Mouse (Mus musculus): Measurements from ENCODE around the gene C2cd4a. TPM values are rescaled to one million over a fixed set of nuclear protein-coding genes. Genes with fewer than 3 reads are reported as not detected.

The C2cd4a gene
- polyA plus RNA-seq, 1 experiment from 2014 or later, result 0.27 TPM

DNA sequence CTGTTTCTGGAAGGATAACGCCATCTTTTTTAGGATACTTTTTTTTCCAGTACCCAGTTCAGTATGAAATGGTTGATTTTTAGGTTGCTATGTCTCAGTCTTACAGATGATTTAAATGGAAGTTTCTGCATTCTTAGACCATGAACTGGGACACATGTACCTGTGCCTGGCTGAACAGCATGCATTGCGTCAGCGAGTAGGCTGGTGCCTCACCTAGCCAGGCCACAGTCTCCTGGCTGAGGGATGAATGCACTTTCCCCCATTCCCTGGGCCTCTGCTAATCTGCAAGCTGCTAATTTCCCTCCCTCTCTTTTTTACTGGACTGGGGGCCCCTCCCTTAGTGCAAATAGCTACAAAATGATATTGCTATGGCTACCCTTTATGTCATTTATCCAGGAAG is 17.7 kb upstream of the C2cd4a start:
- WGBS, result 95% methylated on average over 3 of the region's 3 CpGs
- Histone ChIP-seq H3K9me3 (no peaks in the 10 kb centered on the region), H3K9ac (no peak overlapping the region), H3K36me3 (replicated peaks) (peaks cover 3% of the 10 kb centered on the region; the same call in 1 of the 2 replicates), H3K4me2 (no peak overlapping the region), H3K4me3 (no peak overlapping the region), H3K27me3 (replicated peaks) (no peaks in the 10 kb centered on the region), H3K27ac (no peak overlapping the region), H3K4me1 (no peaks in the 10 kb centered on the region)
- no peak for ATAC-seq (replicated peaks)

DNA sequence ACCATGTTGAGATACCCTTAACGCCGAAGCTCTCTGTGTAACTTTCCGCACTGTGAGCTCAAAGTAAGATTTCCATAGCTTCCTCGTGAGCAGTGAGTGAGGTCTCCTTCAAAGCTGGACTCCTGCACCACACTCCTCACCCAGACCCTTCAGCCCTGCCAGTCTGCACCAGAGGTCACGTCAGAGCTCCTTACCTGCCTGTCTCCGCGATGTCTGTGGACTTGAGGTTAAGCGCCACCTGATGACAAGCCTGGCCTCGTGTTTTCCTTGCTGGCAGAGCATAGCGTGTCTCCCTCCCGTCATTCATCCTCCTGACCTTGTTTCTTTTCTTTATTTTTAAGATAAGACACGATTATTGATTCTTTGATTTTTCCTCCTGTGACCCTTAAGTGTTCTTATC is 17.3 kb upstream of the C2cd4a start:
- H3K27ac ChIP-seq, result no peak overlapping the region
- H3K27me3 ChIP-seq (replicated peaks), result no peaks in the 10 kb centered on the region
- no peak overlapping the region for H3K4me2 ChIP-seq
- no peak overlapping the region for H3K9ac ChIP-seq
- H3K9me3 ChIP-seq, result no peaks in the 10 kb centered on the region
- H3K4me1 ChIP-seq, result no peaks in the 10 kb centered on the region
- no peak overlapping the region for H3K4me3 ChIP-seq
- no peaks in the 10 kb centered on the region for H3K36me3 ChIP-seq (replicated peaks)
- ATAC-seq (replicated peaks), result no peak
- 86% methylated on average over 12 of the region's 12 CpGs for WGBS

DNA sequence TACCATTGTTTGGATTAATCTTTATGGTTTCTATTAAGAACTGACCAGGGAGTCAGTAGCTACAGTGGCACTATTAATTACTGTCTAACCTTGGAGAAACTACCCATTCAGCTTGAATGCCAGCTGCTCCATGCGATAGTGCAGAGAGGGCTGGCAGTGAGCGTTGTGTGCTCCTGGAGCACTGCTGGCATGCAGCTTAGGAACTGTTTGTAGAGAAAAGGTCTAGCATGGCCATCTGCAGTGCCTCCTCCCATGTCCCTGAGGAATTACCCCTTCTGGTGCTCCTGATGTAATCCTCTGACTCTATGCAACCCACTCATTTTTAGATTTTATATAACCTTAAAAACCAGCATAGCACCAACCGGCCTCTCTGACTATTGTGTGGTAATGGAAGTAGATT is 15.5 kb upstream of the C2cd4a start:
- ATAC-seq (replicated peaks), result no peak
- no peaks in the 10 kb centered on the region for H3K36me3 ChIP-seq (replicated peaks)
- H3K27ac ChIP-seq, result no peak overlapping the region
- no peaks in the 10 kb centered on the region for H3K27me3 ChIP-seq (replicated peaks)
- no peaks in the 10 kb centered on the region for H3K4me1 ChIP-seq
- H3K9me3 ChIP-seq, result no peaks in the 10 kb centered on the region
- no peak overlapping the region for H3K9ac ChIP-seq
- no peak overlapping the region for H3K4me3 ChIP-seq
- H3K4me2 ChIP-seq, result no peak overlapping the region
- WGBS, result 86% methylated on average over 3 of the region's 3 CpGs

DNA sequence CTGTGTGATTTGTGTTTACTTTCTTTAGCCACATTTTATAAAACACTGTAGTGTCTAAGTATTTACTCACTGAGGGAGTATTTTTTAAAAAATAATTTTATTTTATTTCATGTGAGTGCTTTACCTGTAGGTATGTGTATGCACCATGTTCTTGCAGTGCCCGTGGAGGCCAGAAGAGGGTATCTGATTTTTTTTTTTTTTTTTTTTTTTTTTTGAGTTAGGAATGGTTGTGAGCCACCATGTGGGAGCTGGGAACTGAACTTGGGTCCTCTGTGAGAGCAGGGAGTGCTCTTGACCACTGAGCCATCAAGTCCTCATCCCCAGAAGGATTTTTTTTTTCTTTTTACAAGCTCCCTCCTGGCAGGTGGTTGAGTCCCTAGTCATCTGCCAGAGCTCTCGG is 14.0 kb upstream of the C2cd4a start:
- Histone ChIP-seq H3K4me2 (no peak overlapping the region), H3K36me3 (replicated peaks) (no peaks in the 10 kb centered on the region), H3K4me3 (no peak overlapping the region), H3K27ac (no peak overlapping the region), H3K9ac (no peak overlapping the region), H3K4me1 (peaks cover 2% of the 10 kb centered on the region; the same call in 1 of the 2 replicates), H3K27me3 (replicated peaks) (no peaks in the 10 kb centered on the region), H3K9me3 (no peaks in the 10 kb centered on the region)
- no peak for ATAC-seq (replicated peaks)
- 94% methylated on average over 2 of the region's 2 CpGs for WGBS

DNA sequence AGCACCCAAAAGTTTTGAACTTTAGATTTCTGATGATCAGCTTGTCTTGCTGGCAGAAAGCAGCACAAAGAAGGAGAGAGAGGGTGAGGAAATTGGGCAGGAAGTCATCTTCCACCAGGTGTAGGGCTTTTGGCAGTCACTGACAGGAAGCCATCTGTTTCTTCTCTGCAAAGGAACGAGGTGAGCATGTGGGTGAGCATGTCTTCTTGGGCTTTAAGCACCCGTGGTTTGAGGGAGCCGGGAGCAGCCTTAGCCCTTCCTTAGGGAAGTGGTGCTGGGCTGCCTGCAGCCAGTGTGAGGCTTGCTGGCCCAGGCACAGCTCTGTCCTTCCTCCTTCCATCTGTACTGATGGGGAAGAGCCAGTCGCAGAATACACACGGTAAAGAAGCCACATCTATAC is 13.5 kb upstream of the C2cd4a start:
- Histone ChIP-seq H3K4me3 (no peak overlapping the region), H3K36me3 (replicated peaks) (no peaks in the 10 kb centered on the region), H3K4me1 (peaks cover 6% of the 10 kb centered on the region; the same call in 1 of the 2 replicates), H3K4me2 (no peak overlapping the region), H3K9me3 (no peaks in the 10 kb centered on the region), H3K27me3 (replicated peaks) (no peaks in the 10 kb centered on the region), H3K9ac (no peak overlapping the region), H3K27ac (no peak overlapping the region)
- no peak for ATAC-seq (replicated peaks)
- 93% methylated on average over 5 of the region's 5 CpGs for WGBS

DNA sequence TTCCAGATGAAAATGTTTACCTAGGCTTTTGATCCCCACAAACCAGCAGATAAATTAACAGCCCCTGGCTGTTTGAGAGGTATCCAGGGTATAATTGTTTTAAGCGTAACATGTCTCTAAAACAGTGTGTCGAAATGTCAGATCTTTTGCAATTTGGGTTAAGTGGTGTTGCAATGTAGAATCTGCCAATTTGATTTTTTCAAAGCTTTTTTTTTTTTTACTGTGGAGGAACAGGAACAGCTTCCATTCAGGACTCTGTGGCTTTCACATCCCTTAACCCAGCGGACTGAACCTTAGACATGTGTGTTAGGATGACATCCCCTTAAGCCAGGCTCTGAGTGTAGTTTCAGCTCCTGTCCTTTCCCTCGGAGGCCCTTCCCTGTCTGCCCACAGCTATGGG is 12.9 kb upstream of the C2cd4a start:
- no peaks in the 10 kb centered on the region for H3K27me3 ChIP-seq (replicated peaks)
- WGBS, result 85% methylated on average over 4 of the region's 4 CpGs

DNA sequence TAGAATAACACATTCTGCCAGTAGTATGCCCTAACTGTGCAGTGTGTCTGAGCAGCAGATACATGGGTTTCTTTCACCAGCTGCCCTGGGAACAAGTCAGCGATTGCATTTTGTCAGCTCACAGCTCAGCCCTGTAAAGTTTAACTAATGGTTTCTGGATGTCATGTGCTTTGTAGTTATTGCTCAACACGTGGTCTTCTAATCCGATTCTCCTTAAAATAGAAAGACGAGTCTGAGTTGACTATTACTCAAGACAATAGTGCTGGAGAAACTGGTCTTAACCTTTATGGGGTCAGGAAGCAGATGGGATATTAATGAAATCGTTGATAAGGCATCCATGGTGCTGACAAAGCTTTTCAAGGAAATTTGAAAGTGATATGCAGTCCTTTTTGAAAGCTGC is 10.7 kb upstream of the C2cd4a start:
- H3K4me3 ChIP-seq, result no peak overlapping the region
- WGBS, result 82% methylated on average over 5 of the region's 5 CpGs
- no peaks in the 10 kb centered on the region for H3K36me3 ChIP-seq (replicated peaks)
- ATAC-seq (replicated peaks), result no peak
- H3K9ac ChIP-seq, result no peak overlapping the region
- H3K27ac ChIP-seq, result no peak overlapping the region
- H3K9me3 ChIP-seq, result no peaks in the 10 kb centered on the region
- no peaks in the 10 kb centered on the region for H3K27me3 ChIP-seq (replicated peaks)
- H3K4me1 ChIP-seq, result peaks cover 6% of the 10 kb centered on the region; the same call in 1 of the 2 replicates
- no peak overlapping the region for H3K4me2 ChIP-seq

More for the DNA sequence above, 12.9 kb upstream of the C2cd4a start:
- ATAC-seq (replicated peaks), result no peak
- H3K4me2 ChIP-seq, result no peak overlapping the region
- H3K9ac ChIP-seq, result no peak overlapping the region
- no peaks in the 10 kb centered on the region for H3K36me3 ChIP-seq (replicated peaks)
- no peak overlapping the region for H3K4me3 ChIP-seq
- no peak overlapping the region for H3K27ac ChIP-seq
- H3K4me1 ChIP-seq, result peaks cover 6% of the 10 kb centered on the region; the same call in 1 of the 2 replicates
- H3K9me3 ChIP-seq, result no peaks in the 10 kb centered on the region

DNA sequence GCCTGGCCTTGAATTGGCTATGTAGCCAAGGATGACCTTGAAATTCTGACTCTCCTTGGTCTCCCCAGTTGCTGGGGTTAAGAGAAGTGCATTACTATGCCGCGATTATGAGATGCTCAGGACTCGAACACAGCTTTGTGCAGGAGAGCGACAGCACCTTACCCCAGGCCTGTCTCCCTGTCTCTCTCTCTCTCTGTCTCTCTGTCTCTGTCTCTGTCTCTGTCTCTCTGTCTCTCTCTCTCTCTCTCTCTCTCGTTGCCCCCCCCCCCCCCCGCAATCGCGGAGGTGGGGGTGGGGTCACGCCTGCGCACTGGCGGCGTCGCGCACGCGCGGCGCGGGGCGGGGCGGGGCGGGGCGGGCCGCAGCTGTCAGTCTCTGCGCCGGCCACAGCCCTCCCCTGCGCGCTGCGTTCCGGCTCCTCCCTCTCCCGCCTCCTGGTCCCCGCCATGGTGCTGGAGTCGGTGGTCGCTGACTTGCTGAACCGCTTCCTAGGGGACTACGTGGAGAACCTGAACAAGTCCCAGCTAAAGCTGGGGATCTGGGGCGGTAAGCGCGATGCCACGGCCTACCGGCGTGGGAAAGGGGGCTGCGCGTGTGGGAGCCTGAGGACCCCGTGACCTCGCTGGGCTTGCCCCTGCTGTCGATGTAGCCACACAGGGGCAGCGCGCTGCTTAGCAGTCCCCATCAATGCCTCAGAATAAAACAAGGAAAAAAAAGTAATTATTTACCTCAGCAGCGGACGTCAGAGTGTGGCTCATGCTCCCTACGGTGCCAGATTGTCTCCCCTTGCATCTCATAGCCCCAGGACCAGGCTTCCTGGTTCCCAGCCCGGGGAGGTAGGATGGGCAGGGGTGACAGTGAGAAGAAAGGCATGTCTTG is 8.1 kb upstream of the C2cd4a start, which contains the start of gene Vps13c:
Gene Vps13c (plus strand): TSS at position 416 of the 879 bp plus-strand sequence.
- under 1% methylated on average over 48 of the region's 53 CpGs for WGBS
- peak within 1 kb of the TSS; percentile 72 for H3K9ac ChIP-seq
- H3K27me3 ChIP-seq (replicated peaks), result no peaks in the 10 kb centered on the region
- H3K4me3 ChIP-seq, result peak within 1 kb of the TSS; percentile 79
- no peaks in the 10 kb centered on the region for H3K36me3 ChIP-seq (replicated peaks)
- ATAC-seq (replicated peaks), result peak; percentile 98
- peak within 1 kb of the TSS; percentile 85 for H3K27ac ChIP-seq
- peaks cover 6% of the 10 kb centered on the region; the same call in 1 of the 2 replicates for H3K4me1 ChIP-seq
- H3K4me2 ChIP-seq, result peak within 1 kb of the TSS; percentile 78
- H3K9me3 ChIP-seq, result no peaks in the 10 kb centered on the region

DNA sequence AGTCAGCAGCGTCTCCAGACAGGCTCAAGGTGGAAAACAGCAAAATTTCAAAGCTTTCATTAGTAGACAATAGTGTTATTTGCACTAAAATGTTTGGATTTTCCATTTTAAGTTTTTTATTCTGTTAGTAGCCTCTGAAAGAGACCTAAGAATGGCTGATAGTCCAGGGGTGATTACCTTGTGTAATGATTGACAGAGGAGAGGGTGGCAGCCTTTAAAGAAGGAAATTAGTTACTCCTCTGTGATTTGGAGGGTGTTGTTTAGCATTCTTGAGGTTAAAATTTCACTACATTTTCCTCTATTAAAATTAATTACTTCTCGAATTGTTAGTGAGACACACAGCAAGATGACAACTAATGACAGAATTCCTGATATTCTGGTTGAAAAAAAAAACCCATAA is 5.2 kb upstream of the C2cd4a start:
- whole genome bisulfite sequencing, result 76% methylated on average over 2 of the region's 2 CpGs
- no peaks in the 10 kb centered on the region for H3K9me3 ChIP-seq
- H3K27me3 ChIP-seq (replicated peaks), result peaks cover 15% of the 10 kb centered on the region
- ATAC-seq (replicated peaks), result no peak
- H3K27ac ChIP-seq, result no peak overlapping the region
- no peak overlapping the region for H3K4me3 ChIP-seq
- no peak overlapping the region for H3K9ac ChIP-seq
- H3K4me2 ChIP-seq, result no peak overlapping the region
- no peaks in the 10 kb centered on the region for H3K36me3 ChIP-seq (replicated peaks)
- H3K4me1 ChIP-seq, result peaks cover 8% of the 10 kb centered on the region

DNA sequence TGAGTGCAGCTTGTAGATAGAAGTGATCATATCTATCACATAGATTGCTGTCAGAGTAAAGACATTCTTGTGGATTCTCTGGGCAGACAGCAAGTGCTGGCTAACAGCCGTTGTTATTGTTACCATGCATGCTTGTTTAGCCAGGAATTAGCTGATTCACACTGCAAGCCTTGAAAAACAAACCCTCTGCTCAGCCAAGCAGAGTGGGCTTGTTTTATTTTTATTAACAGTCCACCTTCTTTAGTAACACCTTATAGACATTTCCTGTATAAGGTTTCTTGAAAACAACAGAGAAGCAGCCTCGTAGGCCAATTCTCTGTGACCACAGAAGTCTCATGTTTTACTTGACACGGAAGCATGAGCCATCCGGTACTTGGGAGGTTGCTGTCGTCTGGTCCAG is 2.4 kb upstream of the C2cd4a start:
- Histone ChIP-seq H3K4me2 (no peak overlapping the region), H3K27ac (no peak overlapping the region), H3K36me3 (replicated peaks) (no peaks in the 10 kb centered on the region), H3K4me3 (no peak overlapping the region), H3K9ac (no peak overlapping the region), H3K4me1 (peaks cover 21% of the 10 kb centered on the region), H3K9me3 (no peaks in the 10 kb centered on the region), H3K27me3 (replicated peaks) (peaks cover 40% of the 10 kb centered on the region)
- no peak for ATAC-seq (replicated peaks)
- WGBS, result 87% methylated on average over 5 of the region's 5 CpGs

DNA sequence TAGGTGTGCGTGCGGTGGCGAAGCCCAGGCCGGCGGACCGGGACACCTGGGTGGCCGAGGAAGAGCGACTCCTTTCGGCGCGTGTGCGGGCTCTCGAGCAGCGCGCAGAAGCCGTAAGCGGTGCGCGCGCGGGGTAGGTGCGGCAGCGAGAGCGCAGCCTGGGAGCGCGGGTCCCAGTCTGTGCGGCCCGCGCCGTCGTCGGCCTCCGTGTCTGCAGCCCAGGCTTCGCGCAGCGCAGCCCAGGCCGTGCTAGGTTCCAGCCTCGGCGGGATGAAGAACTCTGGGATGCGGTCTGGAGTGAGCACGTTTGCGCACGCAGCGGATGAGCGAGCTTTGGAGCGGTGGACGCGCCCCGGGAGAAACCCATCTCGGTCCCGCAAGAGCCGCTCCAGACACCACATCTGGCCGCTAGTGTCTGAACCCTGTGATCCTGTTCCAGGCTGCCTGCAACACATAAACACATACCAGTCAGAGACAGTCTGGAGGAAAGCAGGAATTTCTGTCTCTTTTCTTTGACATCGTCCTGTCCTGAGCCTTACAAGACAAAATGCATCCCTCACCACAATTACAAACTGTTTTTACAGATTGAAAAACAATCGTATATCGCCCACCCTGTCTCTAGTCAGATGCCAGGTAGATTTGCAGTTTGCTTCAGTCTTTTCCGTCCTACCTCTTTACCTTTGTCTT is 628 bp downstream of the C2cd4a start:
- Histone ChIP-seq H3K4me3 (peak overlapping the region; percentile 59), H3K9me3 (no peaks in the 10 kb centered on the region), H3K9ac (peak overlapping the region; percentile 40), H3K27me3 (replicated peaks) (peaks cover 48% of the 10 kb centered on the region), H3K36me3 (replicated peaks) (no peaks in the 10 kb centered on the region), H3K4me1 (peaks cover 21% of the 10 kb centered on the region), H3K27ac (peak overlapping the region; percentile 23; the same call in 1 of the 2 replicates), H3K4me2 (peak overlapping the region; percentile 75)
- ATAC-seq (replicated peaks), result peak; percentile 70
- 2% methylated on average over 57 of the region's 57 CpGs for WGBS
